Mouse (Mus musculus): ENCODE data around the gene Chrm4.

Gene Chrm4

DNA sequence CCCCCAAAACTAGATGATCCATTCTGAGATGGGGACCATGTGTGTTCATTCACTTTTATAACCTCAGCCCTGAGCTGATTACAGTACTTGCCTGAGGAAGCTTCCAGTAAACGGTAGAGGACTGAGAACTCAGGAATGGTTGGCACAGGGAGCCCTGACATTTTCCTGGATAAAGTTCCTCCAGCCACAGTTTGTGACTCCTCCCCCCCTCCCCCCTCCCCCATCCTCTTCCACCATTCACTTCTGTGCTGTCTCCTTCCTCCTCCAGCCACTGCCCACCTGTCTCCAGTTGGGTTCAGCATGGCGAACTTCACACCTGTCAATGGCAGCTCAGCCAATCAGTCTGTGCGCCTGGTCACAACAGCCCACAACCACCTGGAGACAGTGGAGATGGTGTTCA lies at the start of gene Chrm4:
TSS of gene Chrm4 (plus strand) at position 301 of the 400 bp plus-strand sequence.
- DNase-seq, result no peak

DNA sequence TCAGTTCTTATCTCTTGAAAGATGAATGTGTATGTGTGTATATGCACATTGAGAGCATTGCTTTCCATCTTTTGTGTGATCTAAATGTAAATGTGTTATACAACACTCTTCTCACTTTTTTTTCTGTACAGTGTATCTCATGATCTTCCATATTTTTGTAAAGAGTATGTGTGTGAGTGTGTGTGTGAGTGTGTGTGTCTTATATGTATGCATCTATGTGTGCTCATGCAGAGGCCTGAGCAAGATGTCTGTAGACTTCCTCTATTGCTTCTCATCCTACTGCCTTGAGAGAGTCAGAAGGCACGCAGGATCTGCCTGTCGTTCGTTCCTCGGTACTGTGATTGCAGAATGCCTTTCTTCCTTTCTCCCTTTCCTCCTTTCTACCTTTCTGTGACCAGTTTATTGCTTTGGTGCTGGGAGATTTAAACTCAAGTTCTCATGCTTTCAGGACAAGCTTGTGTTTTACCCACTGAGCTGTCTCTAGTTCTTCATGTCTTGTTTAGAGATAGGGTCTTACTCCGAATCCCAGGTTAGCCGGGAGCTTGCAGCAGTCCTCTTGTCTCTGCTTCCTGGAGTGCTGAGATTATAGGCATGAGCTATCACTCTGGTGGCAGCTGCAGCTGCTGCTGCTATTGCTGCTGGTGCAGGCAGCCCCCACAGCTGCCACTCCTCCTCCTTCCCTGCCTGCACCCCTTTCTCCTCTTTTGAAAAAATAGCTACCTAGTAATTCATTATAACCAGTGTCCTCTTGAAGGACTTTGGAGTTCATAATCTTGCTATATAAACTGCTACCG lies 48.5 kb upstream of the Chrm4 start:
- no peak for DNase-seq

DNA sequence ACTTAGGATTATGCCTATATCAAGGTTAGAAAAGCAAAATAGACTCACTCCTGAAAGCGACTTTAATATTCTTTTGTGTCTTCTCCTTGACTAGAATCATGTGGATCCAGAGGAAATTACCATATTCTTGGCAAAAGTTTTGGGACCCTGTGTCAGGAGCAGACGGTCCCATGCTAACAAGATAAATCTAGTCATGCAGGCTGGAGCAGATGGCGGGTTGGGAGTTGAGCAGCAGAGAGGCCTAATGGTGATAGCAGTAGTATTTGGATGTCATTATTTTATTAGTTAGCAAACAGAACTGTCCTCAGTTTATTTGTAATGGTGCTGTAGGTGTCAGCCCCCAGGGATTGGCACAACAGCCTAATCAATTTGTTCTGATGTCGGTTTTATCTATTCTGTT lies 43.1 kb upstream of the Chrm4 start:
- no peak for DNase-seq

DNA sequence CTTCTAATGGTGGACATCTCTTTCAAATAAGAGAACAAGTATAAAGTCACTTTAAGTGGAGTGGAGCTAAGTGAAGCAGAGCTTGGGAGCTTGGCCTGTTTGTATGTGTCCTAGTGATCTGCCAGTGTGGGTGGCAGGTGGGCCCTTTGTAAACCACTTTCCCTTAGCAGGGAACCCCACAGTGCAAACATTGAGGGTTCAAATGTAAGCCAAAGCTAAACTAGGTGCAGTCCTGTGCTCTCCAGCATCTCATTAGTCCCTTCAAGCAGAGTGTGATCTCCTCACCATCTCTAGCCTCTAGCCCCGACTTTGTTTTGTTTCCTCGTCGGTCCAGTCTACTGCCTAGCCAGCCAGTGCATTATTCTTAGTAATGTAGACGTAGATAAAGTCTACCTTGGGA lies 42.4 kb upstream of the Chrm4 start:
- DNase-seq, result no peak

DNA sequence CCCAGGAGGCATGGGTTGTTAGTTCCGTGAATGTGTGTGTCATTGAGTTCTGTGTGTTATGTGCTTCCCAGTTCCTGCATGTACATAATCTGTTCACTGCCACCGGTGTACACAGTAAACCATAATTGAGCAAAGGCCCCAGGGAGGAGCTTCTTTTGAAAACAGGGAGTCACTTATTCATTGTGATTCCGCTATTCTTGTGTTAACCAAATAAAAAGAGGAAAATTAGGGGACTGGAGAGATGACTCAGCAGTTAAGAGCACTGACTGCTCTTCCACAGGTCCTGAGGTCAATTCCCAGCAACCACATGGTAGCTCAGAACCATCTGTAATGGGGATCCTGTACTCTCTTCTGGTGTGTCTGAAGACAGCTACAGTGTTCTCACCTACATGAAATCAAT lies 32.3 kb upstream of the Chrm4 start:
- DNase-seq, result no peak

DNA sequence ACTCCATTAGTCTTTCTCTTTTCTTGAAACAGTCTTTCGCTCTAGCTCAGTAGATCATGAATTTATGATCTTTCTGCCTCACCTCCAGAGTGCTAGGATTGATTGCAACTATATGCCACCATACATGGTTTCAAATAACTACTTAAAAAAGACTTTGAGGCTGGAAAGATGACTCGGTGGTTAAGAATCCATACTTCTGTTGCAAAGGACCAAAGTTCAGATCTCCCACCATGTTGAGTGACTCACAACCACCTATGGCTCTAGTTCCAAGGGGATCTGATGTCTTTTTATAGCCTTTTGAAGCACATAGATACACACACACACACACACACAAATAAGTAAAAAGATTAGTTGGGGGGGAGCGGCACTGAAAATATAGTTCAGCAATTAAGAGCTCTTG lies 31.6 kb upstream of the Chrm4 start:
- no peak for DNase-seq

DNA sequence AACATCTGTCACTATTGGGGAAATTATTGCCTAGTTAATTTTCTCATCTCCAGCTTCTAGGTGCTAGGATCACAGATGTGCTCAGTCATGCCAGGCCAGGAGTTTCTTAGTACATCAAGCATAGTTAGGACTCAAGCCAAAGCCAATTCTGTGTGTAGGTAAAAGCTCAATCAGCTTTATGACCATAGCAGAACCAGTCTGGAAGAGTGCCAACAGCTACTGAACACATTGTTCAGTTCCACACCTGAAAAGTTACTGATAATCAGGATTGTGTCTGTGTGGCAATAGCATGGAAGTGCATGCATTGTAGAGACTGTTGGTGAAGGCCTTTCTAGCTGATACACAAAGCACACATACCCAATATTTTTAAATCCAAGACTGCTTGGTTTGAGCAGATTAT lies 29.1 kb upstream of the Chrm4 start:
- no peak for DNase-seq

DNA sequence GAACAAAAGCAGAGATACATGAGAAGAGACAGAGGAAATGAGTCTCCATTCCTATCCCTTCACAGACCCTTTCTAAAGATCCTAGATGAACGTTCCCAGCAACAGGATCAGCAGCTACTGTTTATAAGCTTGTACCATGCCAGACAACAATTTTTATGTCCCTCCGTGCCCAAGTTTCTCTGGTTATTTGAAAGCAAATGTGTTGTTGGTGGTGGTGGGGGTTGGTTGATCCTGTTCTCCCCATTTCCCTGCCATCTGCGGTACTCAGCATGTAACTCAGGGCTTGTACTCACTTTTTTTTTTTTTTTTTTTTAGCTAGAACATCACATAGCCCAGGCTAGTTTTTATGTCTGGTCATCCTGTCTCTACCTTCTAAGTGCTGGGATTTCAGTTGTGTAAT lies 27.9 kb upstream of the Chrm4 start:
- no peak for DNase-seq

DNA sequence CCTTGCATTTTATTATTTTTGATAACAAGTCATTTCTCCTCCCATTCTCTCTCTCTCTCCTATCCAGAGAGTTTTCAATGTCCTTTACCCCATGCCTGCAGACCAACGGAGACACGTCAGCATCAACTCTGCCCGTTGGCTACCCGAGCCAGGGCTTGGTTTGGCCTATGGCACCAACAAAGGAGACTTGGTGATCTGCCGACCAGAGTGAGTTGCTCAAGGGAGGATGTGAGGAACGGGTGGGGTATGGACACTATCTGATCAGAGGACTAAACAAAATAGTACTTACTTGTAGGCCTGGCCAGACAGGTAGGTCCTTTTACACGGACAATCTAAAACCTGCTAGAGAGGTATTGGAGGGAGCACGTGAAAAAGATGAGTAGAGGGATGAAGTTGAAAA lies 26.6 kb upstream of the Chrm4 start:
- no peak for DNase-seq

DNA sequence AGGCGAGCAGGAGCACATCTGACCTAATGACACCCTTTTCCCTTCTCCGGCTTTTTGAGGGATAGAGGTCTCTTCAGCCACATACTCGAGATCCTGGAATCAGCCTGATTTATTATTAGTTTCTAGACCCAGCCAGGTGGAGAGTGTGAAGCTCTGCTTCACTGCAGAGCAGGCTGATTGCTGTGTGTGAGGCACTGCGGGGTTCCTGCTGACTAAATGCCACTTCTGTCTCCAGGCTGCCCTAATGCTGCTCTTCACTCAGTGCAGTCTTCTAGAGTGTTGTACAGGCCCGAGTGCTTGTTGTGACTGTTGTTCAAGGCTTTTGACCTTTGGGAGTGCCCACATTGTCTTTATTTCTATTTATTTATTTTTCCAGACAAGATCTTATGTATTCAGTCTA lies 24.7 kb upstream of the Chrm4 start:
- no peak for DNase-seq

DNA sequence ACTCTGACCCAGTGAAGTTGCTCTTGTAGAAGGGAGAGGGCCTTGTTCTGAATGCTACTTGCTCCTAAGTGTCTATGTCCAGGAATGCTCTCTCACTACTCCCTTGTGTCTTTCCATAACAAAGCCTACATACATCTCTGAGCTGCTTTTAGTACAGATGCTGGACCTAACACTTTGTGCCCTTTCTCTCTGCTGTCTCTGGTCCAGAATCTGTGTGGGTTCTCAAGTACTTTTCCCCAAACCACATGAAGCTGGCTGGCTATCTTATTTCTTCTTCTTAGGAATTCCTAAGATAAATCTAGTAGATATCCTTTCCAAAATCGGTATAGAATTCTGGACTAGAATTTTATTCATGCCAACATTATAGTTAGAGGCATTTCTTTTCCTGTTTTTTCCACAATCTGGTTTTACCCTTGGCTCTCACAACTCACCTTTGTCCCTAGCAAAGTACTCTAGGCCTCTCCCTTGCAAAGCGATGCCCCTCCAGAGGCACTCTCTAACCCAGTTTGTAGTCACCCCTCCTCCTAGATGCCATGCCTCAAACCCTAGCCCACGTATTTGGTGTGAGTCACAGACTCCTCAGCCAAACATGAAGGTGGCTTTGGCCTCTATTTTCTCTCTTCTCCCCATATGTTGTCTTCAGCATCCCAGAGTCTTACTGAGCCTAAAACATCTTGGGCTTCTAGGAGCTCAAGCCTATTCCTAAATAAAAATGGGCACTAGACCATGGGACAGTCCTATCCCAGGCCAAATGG lies 23.7 kb upstream of the Chrm4 start:
- DNase-seq, result no peak

DNA sequence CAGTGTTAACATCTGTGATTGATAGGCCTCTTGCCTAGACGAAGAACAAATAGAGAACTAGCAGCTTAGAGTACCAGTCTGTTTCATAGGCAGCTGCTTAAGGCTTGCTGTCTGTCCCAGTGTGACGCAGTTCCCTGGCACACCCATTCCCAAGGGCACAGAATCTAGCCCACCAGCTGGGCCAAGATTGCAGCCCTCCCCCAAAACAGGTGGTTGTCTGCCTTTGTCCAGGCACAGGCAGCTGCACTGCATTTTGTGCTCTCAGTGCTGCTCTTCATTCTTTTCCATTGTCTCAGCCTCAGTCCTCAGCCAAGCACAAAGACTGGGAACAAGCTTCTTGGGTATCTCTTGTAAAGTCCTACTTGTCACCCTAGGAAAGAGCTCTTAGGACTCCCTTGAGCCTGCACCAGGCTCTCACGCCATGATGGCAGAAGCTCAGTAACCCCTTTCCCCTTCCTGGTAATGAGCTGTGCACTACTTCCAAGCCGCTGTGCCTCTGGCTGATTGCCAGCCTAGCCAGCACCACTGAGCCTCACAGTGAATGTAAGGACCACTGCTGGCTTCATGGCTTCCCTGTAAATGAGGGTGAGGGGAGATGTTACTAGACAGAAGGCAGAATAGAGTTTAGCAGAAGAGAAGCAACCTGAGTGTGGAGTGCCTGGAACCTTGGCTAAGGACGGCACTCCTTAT lies 22.3 kb upstream of the Chrm4 start:
- no peak for DNase-seq

DNA sequence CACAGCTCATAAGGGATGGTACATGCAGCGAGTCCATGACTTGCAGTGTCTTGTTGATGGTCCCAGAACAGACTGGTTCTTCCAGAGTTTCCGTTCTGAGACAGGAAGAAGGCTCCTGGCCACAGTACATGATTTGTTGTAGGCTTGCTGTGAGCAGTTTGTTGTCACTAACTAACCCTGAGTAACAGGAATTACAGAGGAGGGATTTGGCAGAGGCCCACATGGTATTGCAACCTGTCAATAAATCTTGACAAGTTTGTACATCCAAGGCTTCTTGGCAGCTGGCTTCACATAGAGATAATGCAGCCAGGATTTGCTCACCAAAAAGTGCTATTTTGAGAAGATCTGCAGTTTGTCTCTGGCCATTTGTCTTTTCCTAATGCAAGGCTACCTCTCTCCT lies 20.9 kb upstream of the Chrm4 start:
- DNase-seq, result no peak

DNA sequence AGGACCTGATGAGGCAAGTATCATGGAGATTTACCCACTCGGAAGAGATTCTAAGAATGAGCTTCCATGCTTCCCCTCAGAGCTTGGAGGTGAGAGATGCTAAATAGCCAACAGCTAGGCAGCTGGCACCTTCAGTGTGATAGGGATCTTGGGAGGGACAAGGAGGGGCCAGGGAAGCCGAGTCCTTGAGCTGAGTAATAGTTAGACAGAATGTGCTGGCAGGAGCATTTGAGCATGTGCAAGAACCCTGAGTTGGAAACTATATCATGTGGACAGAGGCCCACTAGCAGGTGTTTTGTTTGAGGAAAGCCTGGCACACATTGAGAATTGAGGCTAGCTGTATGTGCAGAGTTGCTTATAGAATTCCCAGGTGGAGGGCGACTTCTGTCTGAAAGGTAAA lies 14.4 kb upstream of the Chrm4 start:
- DNase-seq, result no peak

DNA sequence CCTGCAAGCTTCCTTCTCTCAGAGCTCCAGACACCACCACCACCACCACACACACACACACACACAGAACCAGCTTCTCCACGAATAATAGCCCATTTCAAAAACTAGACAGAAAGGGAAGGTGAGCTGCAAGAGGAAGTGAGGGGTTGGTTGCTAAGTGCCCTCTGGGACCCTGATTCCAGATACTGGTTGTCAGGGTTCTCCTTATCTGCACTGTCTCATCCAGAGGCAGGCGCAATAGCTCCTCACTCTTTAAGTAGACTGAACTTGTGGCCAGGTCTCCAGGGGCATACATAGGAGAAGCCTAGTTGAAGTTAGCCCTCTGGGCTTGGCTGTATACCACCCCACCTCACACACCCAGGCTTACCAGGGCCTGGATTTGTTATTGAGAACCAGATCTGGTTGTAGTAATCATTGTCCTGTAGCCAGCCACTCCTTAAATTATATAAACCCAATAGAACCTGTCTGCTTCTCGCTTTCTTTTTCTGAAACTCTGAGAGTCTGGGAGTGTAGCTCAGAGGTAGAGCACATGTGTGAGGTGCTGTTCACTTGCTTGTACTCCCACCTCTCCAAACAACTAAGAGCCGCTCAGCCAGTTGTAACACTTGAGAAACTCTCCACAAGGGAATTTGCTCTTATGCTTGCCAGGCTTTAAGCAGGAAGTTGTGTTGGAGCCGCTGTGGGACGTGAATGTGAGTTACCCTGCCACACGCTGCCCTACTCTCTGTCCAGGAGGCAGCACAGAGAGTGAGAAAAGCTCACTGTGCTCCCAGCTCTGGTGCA lies 13.5 kb upstream of the Chrm4 start:
- DNase-seq, result no peak

DNA sequence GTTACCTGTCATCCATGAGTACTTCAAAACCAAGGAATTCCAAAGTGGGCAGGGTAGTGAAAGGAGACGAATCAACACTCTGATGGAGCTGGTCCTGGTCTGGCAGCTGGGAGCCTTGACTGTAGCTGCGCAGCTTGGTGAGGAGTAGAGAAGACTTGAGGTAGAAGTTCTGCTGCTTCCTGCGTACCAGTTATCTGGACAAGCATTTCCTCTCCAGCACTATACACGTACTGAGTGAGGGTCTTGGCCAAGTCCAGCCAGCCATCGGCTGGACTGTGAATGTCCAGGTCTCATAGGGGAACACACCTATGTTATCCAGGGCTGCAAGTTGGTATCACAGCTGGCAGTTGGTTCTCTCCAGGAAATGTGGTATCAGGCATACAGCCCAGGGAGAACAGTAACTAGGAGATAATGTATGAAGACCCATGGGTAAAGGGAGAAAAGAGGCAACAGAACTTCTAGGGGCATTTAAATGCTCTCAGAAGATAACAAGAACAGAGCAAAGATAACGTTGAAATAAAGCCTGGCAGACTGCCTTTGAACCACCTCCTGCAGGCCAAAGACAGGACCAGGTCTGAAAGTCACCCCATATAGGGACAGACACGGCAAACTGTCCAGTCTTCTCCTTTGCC lies 10.6 kb upstream of the Chrm4 start:
- no peak for DNase-seq

DNA sequence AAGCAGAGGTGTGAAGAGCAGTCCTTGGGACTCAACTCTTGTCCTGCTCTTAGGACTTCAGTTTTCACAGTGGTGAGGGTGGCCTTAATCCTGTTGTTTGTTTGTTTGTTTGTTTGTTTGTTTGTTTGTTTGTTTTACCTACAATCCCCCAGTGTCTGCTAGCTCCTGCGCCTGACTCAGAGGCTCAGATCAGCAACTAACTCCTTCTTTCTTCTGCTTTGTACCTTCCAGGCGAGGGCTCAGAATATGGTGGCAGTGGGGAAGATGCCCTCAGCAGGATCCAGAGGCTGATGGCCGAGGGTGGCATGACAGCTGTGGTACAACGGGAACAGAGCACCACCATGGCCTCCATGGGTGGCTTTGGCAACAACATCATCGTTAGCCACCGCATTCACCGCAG lies 10.0 kb upstream of the Chrm4 start:
- no peak for DNase-seq

DNA sequence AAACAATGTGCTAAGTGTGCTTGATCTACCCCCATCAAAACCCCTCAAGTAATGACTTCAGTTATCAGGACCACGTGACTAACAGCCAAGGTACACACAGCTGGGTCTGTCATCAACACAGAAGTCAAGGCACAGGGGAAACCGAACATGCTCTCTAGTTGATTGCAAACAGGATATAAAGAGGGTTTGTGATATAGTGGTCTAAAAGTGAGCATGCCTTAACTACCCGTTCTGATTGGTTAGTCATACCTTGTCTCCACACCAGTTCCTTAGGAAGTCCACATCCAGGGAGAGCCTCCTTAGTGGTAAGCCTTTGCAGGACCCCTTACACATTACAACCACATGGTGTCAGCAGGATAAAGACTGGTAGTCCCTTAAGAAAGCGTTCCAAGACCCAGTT lies 6.9 kb upstream of the Chrm4 start:
- DNase-seq, result no peak

DNA sequence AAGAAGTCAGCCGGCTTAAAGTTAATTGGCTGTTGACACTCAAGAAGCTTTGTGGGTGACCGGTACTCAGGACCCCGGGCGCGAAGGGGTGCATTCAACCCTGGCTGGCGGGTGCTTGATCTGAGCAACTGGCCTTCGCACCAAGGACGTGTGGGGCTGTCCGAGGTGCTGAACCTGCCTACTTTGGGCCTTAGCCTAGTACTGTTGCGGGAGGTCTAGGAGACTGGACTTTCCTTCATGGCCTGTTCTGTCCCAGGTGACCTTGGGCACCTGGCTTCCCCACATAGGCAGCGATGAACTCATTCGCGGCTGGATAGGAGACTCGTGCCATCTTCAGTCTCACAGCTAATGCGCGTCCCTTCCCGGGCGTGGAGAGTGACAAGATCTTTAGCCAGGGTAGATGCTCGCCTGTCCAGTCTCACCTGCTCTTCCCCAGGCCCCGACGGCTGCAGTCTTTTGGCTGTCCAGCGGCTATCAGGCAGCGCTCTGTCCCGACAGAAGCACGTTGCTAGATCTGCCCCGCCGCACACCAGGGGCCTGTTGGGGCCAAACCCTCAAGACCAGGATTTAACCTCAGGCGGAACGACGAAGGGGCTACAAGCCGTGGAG lies 5.8 kb upstream of the Chrm4 start:
- DNase-seq, result peak; percentile 73

DNA sequence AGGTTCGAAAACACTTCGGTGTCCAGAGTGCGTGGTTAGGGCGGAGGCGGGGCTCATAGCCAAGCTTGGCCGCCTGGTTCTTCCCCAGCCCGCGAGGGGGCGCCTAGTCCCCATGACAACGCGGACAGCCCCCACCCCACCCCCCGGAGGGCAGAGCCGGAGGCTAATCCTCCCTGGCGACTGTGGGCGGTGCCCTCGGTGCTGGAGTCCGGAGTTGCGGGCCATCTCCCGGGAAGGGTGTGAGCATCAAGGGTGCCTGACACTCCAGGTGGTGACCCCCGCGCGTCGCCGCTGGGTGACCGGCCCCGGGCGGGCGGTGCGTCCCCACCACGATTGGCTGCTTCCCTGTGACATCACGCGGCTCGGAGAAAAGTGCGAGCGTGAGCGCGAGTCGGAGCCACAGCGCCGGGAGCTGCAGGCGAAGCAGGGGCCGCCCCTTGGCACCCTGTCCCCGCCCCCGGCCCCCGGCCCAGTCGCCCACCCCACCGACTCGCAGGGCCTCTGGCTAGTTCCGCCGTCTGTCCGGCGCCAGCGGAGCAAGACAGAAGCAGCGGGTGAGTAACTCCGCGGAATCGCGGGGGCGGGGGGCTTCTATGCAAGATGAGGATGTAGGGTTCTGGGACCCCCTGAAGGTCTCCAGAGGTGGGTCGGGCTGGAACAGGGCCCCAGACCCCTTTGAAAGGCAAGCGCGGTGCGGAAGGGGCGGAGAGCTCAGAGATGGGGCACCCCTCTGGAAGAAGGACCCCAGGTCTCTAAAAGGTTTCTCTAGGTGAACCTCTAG lies 5.1 kb upstream of the Chrm4 start:
- peak; percentile 36 for DNase-seq

All from kidney, adult 11 months (tissue).